Mouse (Mus musculus) gastrocnemius, postnatal 10 days (tissue): ENCODE data around the gene Txndc11. TPM values are rescaled to one million over a fixed set of nuclear protein-coding genes. Genes with fewer than 3 reads are reported as not detected.

Source experiments
- microRNA-seq, 2 experiments: library from miRNA; unstranded; fragments of <30 nt; microRNA quantifications; one replicate each; pipeline ENCODE4 v1.2.0; 2021
- total RNA-seq, 2 experiments: library from RNA; stranded (reverse); gene quantifications; 2 replicates each; pipeline ENCODE4 v1.2.3; 2021

Gene Txndc11
- total RNA-seq, 2 experiments from 2014 or later: 9.3 to 14.1 TPM

Small RNA genes lying within 50 kb of the gene (microRNA-seq; reads per million reads assigned to microRNA genes)
- gene Gm23935: 5.1 to 14.3 reads per million in 2 experiments

Other genes with a start within 250 kb of the Txndc11 start
- 10 to 100 TPM; 14.1 to 17.6 TPM for gene Snn, start 73.7 kb downstream of the Txndc11 start, total RNA-seq
- 10 to 100 TPM; 25.5 to 25.7 TPM for gene Litaf, start 68.5 kb downstream of the Txndc11 start, total RNA-seq
- gene Zc3h7a, start 41.7 kb upstream of the Txndc11 start, total RNA-seq: 10 to 100 TPM; 26.9 to 45.7 TPM
- 10 to 100 TPM; 64.1 to 66.7 TPM for gene Rsl1d1, start 68.7 kb upstream of the Txndc11 start, total RNA-seq
- 10 to 100 TPM; 69.9 to 73.9 TPM for gene Gspt1, start 119.7 kb upstream of the Txndc11 start, total RNA-seq
- gene Tnfrsf17, start 179.2 kb upstream of the Txndc11 start, total RNA-seq: under 1 TPM in 1 of 2 experiments, not detected in 1; 0.31 TPM
- gene Snx29, start 188.3 kb upstream of the Txndc11 start, total RNA-seq: 10 to 100 TPM; 12.9 to 16.0 TPM